Mouse (Mus musculus) MEL (cell line): ENCODE measurements around the gene Cntrl.

Source experiments
- CTCF ChIP-seq, 3 experiments: IDR thresholded peaks in 2 of 3; conservative IDR thresholded peaks in 1 of 3; 2 replicates each; pipeline ENCODE4 v1.5.1; 2011 to 2012; ENCODE audit warnings: low read length in 3 of 3, low read depth in 2 of 3, mild to moderate bottlenecking in 2 of 3, improper control_type of control experiment in 1 of 3, inconsistent platforms in 1 of 3, mixed read lengths in 1 of 3, moderate library complexity in 1 of 3; ENCODE audit not compliant: control insufficient read depth in 1 of 3, insufficient read depth in 1 of 3, poor library complexity in 1 of 3, severe bottlenecking in 1 of 3
- GABPA ChIP-seq: IDR thresholded peaks from 2 replicates; pipeline ENCODE4 v1.6.1; 2012; ENCODE audit warnings: low read depth, mild to moderate bottlenecking, inconsistent platforms, low read length, improper control_type of control experiment, moderate library complexity
- KAT2A ChIP-seq: conservative IDR thresholded peaks from 2 replicates; pipeline ENCODE4 v1.6.1; 2012; ENCODE audit warnings: low read depth, low read length, improper control_type of control experiment, inconsistent platforms
- MAFK ChIP-seq: IDR thresholded peaks from 2 replicates; pipeline ENCODE4 v1.6.1; 2011; ENCODE audit warnings: low read depth, mild to moderate bottlenecking, low read length, improper control_type of control experiment, borderline replicate concordance
- MYB ChIP-seq: IDR thresholded peaks from 2 replicates; pipeline ENCODE4 v1.6.1; 2011; ENCODE audit warnings: mild to moderate bottlenecking, low read depth, low read length, improper control_type of control experiment
- POLR2A ChIP-seq, 2 experiments: IDR thresholded peaks; 2 replicates each; pipeline ENCODE4 v1.6.1; 2011 to 2012; ENCODE audit warnings: low read length in 2 of 2, mild to moderate bottlenecking in 2 of 2, control low read depth in 1 of 2, improper control_type of control experiment in 1 of 2, low read depth in 1 of 2, moderate library complexity in 1 of 2; ENCODE audit not compliant: control insufficient read depth in 1 of 2, insufficient read depth in 1 of 2, poor library complexity in 1 of 2
- TAL1 ChIP-seq: IDR thresholded peaks from 2 replicates; pipeline ENCODE4 v1.6.1; 2012; ENCODE audit warnings: mild to moderate bottlenecking, inconsistent platforms, low read length, moderate library complexity, mixed read lengths
- UBTF ChIP-seq: IDR thresholded peaks from 2 replicates; pipeline ENCODE4 v1.6.1; 2012; ENCODE audit warnings: low read depth, mild to moderate bottlenecking, inconsistent platforms, low read length, improper control_type of control experiment, moderate library complexity, borderline replicate concordance; ENCODE audit not compliant: insufficient read depth
- USF1 ChIP-seq: IDR thresholded peaks from 2 replicates; pipeline ENCODE4 v1.6.1; 2014; ENCODE audit warnings: low read depth, mild to moderate bottlenecking, inconsistent platforms, low read length, improper control_type of control experiment, moderate library complexity

DNA sequence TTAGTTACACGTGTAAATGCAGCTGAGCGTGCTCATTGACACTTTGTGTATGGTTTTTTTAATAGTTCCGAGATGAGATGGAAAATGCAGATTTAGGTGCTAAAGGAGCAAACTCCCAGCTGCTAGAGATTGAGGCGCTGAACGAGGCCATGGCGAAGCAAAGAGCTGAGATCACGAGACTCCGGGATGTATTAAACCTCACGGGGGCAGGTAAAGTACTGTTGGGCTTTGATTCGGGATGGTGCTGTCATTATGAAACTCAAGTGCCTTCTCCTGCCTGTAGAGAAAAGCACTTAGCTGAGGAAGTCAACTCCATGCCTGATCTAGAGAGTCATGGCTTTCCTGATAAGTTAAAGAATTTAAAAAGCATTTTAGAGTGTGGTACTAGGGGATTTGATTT lies 39.5 kb downstream of the Cntrl start:
- TF ChIP-seq UBTF = no peak
- no peak for TF ChIP-seq POLR2A (IDR thresholded peaks at IDR 0.05; ENCODE audit: control insufficient read depth in 1 of 2, insufficient read depth in 1 of 2, low read depth in 1 of 2, low read length in 2 of 2, poor library complexity in 1 of 2)
- no peak for TF ChIP-seq KAT2A
- TF ChIP-seq MYB = no peak
- TF ChIP-seq CTCF (IDR thresholded peaks at IDR 0.05 in 2 of 3, conservative IDR thresholded peaks at IDR 0.05 in 1 of 3; ENCODE audit: control insufficient read depth in 1 of 3, insufficient read depth in 1 of 3, low read depth in 2 of 3, low read length in 3 of 3, poor library complexity in 1 of 3, severe bottlenecking in 1 of 3) = no peak
- no peak for TF ChIP-seq TAL1
- TF ChIP-seq USF1 = no peak
- TF ChIP-seq MAFK = no peak
- no peak for TF ChIP-seq GABPA
